Mouse (Mus musculus): Measurements from ENCODE around the gene Cct3.
"Not testable (repeated sequence)": the region's sequence is repeated elsewhere in the genome, so short reads cannot be mapped to it uniquely, and the experiment has no call there.

Cct3 gene

GRCm38 (mm10) chr3:88361096-88361495, 64.2 kb downstream of the Cct3 start:
- no peak for DNase-seq (ENCODE audit: low spot score in 2 of 2)

DNA sequence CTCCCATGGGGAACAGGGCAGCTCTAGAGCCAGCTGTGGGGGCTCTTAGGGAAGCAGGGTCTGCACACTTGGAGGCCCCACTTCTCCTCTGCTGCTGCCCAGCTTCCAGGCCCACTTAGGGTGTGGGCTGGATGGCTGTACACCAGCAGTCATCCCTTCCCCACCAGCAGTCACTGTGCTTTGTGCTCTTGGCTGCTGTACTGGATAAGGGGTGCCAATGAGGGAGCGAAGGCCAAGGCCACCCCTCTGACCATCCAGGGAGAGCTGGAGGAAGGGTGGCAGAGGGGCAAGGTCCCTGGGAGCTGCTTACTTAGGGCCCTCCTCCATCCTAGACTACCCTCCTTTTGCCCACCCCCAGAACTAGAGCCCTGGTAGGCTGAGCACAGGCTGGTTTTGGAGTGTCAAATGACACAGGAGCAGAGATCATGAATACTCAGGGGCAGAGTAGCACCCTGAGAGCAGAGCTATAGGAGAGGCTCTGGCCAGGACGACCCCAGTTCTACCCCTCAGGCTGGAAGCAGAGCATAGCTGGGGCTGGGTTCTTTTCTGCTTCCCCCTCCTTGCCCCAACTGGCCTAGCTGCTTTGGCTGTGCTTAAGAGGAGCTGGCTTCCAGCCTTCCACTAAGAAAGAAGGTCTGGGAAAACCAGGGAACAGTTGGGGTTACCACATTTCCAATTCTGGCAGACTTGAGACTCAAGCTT, 64.8 kb downstream of the Cct3 start:
- DNase-seq (ENCODE audit: low spot score in 2 of 2): no peak

- DNase-seq (ENCODE audit: low spot score in 2 of 2): no peak
Measured at GRCm38 (mm10) chr3:88363700-88364099, 66.8 kb downstream of the Cct3 start.

DNA sequence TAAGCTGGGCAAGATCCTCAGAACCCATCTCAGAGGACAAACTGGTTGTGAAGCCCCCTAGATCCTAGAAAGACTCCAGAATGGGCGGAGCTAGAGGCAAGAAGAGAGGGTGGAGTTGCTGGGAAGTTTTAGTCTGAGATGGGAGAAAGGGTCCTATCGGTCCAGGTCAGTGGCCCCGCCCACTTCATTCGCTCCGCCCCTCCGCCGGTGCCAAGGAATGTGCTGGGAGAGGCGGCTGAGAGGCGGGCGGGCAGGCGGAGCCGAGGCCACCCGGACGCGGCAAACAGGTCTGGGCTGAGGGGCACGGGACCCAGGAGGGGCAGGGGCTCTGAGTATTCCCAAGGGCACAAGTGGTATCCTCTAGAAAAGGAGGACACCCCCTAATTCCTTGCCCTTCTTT, 67.4 kb downstream of the Cct3 start, which contains the start of gene Paqr6:
Gene Paqr6 (plus strand): TSS at position 248 of the 400 bp plus-strand sequence.
- DNase-seq (ENCODE audit: low spot score in 2 of 2): peak; percentile 65 to 80

DNA sequence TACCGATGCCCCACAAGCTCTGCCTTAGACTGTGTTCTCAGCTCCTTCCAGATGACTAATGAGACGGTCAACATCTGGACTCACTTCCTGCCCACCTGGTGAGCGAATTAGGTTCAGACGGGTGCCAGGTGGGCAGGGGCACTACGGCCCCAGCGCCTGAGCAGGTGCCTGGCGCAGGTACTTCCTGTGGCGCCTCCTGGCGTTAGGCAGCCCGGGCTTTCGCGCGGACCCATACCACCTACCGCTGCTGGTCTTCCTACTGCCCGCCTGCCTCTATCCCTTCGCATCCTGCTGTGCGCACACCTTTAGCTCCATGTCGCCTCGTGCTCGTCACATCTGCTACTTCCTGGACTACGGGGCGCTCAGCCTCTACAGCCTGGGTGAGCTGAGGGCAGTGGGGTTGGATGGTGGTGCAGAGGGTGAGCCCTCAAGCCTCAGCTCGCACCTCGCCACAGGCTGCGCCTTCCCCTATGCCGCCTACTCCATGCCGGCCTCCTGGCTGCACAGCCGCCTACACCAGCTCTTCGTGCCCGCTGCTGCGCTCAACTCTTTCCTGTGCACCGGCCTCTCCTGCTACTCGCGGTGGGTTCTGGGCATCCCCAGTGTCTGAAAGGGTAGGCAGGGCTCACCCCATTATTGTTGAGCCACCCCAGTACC, 68.9 kb downstream of the Cct3 start:
- no peak for DNase-seq (ENCODE audit: low spot score in 2 of 2)

GRCm38 (mm10) chr3:88366830-88367428, 70.0 kb downstream of the Cct3 start:
- DNase-seq (ENCODE audit: low spot score in 2 of 2): peak; percentile 48 to 61

DNA sequence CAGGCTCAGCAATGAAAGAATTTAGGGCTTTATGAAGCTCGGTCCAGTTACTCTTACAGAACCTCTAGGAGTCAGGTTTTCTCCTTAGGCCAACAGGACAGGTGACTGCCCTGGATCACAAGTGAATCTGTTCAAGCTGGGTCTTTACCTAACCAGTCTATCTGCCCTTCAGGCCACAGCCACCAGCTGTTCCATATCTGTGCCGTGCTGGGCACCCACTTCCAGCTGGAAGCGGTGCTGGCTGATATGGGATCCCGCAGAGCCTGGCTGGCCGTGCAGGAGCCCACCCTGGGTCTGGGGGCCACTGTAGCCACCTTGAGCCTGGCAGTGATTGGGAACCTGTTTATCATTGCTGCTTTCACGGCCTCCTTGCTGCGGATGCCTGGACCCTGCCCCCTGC, 70.6 kb downstream of the Cct3 start:
- not testable (repeated sequence) for DNase-seq (ENCODE audit: low spot score in 2 of 2)

DNA sequence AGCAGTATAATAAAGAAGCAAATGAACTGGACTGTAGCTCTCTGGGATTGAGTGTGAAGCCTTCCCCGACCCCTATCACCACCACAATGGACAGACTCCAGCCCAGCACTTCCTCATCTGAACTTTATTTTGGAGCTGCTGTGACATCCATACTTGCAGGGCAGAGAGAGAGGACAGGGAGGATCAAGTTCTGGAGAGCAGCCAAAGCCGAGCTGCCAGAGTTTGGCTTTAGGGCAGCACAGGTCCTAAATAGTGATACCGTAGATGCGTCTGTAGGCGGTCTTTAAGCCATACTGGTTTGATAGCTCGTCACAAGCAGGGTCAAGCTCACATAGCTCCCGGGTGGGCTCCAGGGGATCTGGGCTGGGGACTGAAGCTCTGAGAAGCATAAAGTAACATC, 71.6 kb downstream of the Cct3 start:
- DNase-seq (ENCODE audit: low spot score in 2 of 2): not testable (repeated sequence)

Data from urinary bladder, postnatal 36 days (tissue).